Mouse (Mus musculus) midbrain, embryonic 12.5 days (tissue): ENCODE data around the gene Nup93. TPM values are rescaled to one million over a fixed set of nuclear protein-coding genes. Genes with fewer than 3 reads are reported as not detected.
A peak's percentile ranks its signal among the peaks of the same experiment; 100 is the strongest.

Experiments
- ATAC-seq: fragments of 200-750 bp; cut with Nextera tagmentation; 2 replicates; pipeline ENCODE4 v1.8.0; 2017; ENCODE audit warnings: low read depth, moderate TSS enrichment, moderate library complexity; ENCODE audit not compliant: low FRiP score
- H3K27ac ChIP-seq: fragments of 300-500 bp; sonication (generic); replicated peaks from 2 replicates; pipeline ENCODE4 v1.5.1; 2016; ENCODE audit warnings: mild to moderate bottlenecking
- H3K27me3 ChIP-seq: fragments of 300-500 bp; sonication (generic); 2 replicates; pipeline ENCODE4 v1.6.1; 2016; ENCODE audit warnings: mild to moderate bottlenecking
- H3K36me3 ChIP-seq: fragments of 300-500 bp; sonication (generic); 2 replicates; pipeline ENCODE4 v1.6.1; 2016
- H3K4me1 ChIP-seq: fragments of 300-500 bp; sonication (generic); 2 replicates; pipeline ENCODE4 v1.6.1; 2016
- H3K4me2 ChIP-seq: fragments of 300-500 bp; sonication (generic); replicated peaks from 2 replicates; pipeline ENCODE4 v1.6.1; 2016; ENCODE audit warnings: mild to moderate bottlenecking, moderate library complexity
- H3K4me3 ChIP-seq: fragments of 300-500 bp; sonication (generic); 2 replicates; pipeline ENCODE4 v1.5.1; 2016; ENCODE audit warnings: mild to moderate bottlenecking
- H3K9ac ChIP-seq: fragments of 300-500 bp; sonication (generic); replicated peaks from 2 replicates; pipeline ENCODE4 v1.6.1; 2016; ENCODE audit warnings: mild to moderate bottlenecking, moderate library complexity
- H3K9me3 ChIP-seq: fragments of 300-500 bp; sonication (generic); 2 replicates; pipeline ENCODE4 v1.6.1; 2016; ENCODE audit warnings: mild to moderate bottlenecking
- WGBS: fragments of 180-500 bp; shearing (Covaris S2); methylation state at CpG from one replicate; pipeline ENCODE4 v1.1.7; 2016; 5-methylcytosine and 5-hydroxymethylcytosine counted together
- polyA plus RNA-seq: library from polyadenylated mRNA; unstranded; fragments of >200 nt; fragmentation: Nextera tagmentation; extraction: Ambion mirVana; gene quantifications from 2 replicates; pipeline ENCODE4 v1.2.1, GENCODE M21; 2016

Nup93 gene
- polyA plus RNA-seq, 1 experiment from 2014 or later = 96.7 TPM

- H3K27me3 ChIP-seq = peaks cover 47% of the 10 kb centered on the region
- peaks cover 18% of the 10 kb centered on the region; the same call in 1 of the 2 replicates for H3K4me1 ChIP-seq
- peak overlapping the region; percentile 50 for H3K4me2 ChIP-seq
- no peak for ATAC-seq
- H3K4me3 ChIP-seq = peak overlapping the region; percentile 26
- H3K36me3 ChIP-seq = no peaks in the 10 kb centered on the region
- H3K27ac ChIP-seq = no peak overlapping the region
- 30% methylated on average over 21 of the region's 21 CpGs for WGBS
- no peak overlapping the region for H3K9ac ChIP-seq
- H3K9me3 ChIP-seq = no peaks in the 10 kb centered on the region
These were observed 23.2 kb upstream of the Nup93 start for GRCm38 (mm10) chr8:94191101-94191691.

DNA sequence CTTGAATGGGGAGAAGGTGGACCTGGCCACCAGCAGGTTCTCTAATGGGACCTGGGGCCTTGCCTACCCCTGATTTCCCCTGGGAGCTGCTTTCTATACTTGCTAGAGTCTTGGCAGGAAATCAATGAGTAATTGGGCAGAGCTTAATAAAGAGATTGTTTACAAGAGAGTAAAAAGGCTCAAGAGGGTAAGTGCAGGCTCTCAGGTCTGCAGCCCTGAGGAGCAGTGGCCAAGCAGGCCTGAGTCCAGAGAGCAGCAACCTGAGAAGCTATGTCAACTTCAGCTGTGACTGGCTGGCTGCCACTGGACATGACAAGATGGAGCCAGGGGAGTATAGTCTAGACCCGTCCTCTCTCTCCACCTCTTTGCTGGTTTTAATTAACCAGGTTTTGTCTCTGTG, 21.4 kb upstream of the Nup93 start:
- H3K4me1 ChIP-seq = 0 out of 2 replicates have a peak, but pooled peaks cover 4% of the 10 kb centered on the region
- no peaks in the 10 kb centered on the region for H3K36me3 ChIP-seq
- H3K27ac ChIP-seq = no peak overlapping the region
- no peak overlapping the region for H3K9ac ChIP-seq
- H3K4me2 ChIP-seq = no peak overlapping the region
- peaks cover 29% of the 10 kb centered on the region for H3K27me3 ChIP-seq
- H3K9me3 ChIP-seq = no peaks in the 10 kb centered on the region
- H3K4me3 ChIP-seq = no peak overlapping the region
- ATAC-seq = no peak
- WGBS = 56% methylated on average over 1 of the region's 1 CpGs

DNA sequence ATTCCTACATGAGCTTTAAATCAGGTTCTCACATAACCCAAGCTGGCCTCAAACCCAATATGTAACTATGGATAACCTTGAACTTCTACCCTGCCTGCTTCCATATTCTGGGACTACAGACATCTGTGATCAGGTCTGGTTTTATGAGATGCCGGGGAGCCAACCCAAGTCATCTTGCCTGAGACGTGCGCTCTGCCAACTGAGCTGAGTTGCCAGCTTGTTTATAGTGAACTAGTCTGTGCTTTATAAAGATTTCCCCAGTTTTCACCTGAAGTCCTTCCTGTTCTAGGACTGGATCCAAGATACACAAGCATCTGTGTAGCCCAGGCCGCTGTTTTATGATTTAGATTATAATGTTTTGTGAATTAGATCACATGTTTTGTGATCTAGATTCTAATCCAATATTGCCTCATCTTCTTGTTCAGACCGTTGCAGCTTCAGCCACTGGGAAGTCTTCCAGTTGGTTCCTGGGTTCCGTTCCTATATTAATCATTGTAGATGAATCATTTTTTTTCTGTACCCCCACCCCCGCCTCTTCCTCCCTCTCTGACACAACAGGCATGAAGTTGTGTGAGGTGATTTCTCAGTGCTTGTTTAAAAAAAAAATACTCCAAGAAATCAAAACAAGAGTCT, 19.7 kb upstream of the Nup93 start:
- no peak overlapping the region for H3K9ac ChIP-seq
- no peak for ATAC-seq
- no peaks in the 10 kb centered on the region for H3K36me3 ChIP-seq
- H3K4me1 ChIP-seq = 0 out of 2 replicates have a peak, but pooled peaks cover 4% of the 10 kb centered on the region
- no peak overlapping the region for H3K4me3 ChIP-seq
- H3K9me3 ChIP-seq = no peaks in the 10 kb centered on the region
- WGBS = 89% methylated on average over 7 of the region's 7 CpGs
- no peak overlapping the region for H3K4me2 ChIP-seq
- peaks cover 15% of the 10 kb centered on the region; the same call in 1 of the 2 replicates for H3K27me3 ChIP-seq
- H3K27ac ChIP-seq = no peak overlapping the region

DNA sequence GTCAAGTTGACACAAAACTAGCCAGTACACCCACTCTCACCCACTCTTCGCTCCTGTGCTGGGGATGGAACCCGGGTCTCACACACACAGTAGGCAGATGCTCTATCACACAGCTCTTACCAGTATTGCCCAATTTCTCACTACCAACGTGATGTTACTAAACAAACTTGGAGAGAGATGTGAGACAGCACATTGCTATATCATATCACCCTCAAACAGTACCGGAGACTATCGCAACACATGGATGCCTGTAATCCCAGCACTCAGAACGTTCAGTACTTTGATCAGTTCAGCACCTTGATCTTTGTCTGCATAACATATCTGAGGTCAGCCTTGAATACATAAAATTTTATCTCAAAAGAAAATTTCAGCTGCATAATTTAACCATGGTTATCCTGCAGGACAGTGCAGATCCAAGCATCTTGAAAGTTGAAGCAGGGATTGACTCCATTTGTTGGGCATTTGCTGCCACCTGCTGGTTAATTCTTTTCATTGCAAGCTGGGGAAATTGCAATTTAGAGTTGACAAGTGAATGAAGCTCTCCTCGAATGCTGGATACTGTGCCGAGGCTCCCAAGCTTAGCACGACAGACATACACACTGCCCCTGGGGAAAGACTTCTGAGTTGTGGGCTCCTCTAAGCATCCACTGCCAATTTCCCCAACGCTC, 15.0 kb upstream of the Nup93 start:
- H3K36me3 ChIP-seq = no peaks in the 10 kb centered on the region
- H3K4me1 ChIP-seq = no peaks in the 10 kb centered on the region
- no peak overlapping the region for H3K4me2 ChIP-seq
- 0 out of 2 replicates have a peak, but pooled peaks have one; percentile 34 for ATAC-seq
- H3K9ac ChIP-seq = no peak overlapping the region
- H3K27ac ChIP-seq = no peak overlapping the region
- H3K9me3 ChIP-seq = no peaks in the 10 kb centered on the region
- H3K27me3 ChIP-seq = no peaks in the 10 kb centered on the region
- 46% methylated on average over 10 of the region's 10 CpGs for WGBS
- H3K4me3 ChIP-seq = no peak overlapping the region

GRCm38 (mm10) chr8:94204043-94204442, 10.3 kb upstream of the Nup93 start:
- no peaks in the 10 kb centered on the region for H3K27me3 ChIP-seq
- H3K4me3 ChIP-seq = no peak overlapping the region
- H3K4me1 ChIP-seq = no peaks in the 10 kb centered on the region
- ATAC-seq = no peak
- WGBS = 69% methylated on average over 3 of the region's 3 CpGs
- H3K36me3 ChIP-seq = no peaks in the 10 kb centered on the region
- no peak overlapping the region for H3K4me2 ChIP-seq
- no peak overlapping the region for H3K9ac ChIP-seq
- no peak overlapping the region for H3K27ac ChIP-seq
- no peaks in the 10 kb centered on the region for H3K9me3 ChIP-seq

DNA sequence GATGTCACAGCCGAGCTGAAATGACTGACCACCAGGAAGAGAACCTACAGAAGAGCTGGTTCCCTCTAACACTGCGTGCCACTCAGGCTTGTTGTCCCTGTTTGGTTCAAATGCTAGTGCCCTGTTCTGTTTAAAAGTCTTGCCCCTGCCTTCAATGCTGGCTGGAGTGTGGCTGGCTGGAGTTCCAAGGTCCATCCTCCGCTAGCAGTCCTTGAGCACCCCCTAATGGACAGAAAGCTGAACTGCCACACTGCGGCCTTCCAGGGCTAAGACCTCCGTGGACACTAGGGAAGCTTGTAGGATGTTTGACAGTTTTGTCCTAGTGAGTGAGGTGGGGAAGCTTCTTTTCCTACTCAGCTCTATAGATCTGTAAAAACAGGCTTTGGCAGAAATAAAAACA, 8.6 kb upstream of the Nup93 start:
- no peaks in the 10 kb centered on the region for H3K4me1 ChIP-seq
- 0 out of 2 replicates have a peak, but pooled peaks have one; percentile 9 for ATAC-seq
- H3K9ac ChIP-seq = no peak overlapping the region
- no peaks in the 10 kb centered on the region for H3K27me3 ChIP-seq
- no peak overlapping the region for H3K4me2 ChIP-seq
- no peaks in the 10 kb centered on the region for H3K9me3 ChIP-seq
- no peak overlapping the region for H3K4me3 ChIP-seq
- H3K36me3 ChIP-seq = no peaks in the 10 kb centered on the region
- H3K27ac ChIP-seq = no peak overlapping the region
- WGBS = 18% methylated on average over 5 of the region's 5 CpGs

DNA sequence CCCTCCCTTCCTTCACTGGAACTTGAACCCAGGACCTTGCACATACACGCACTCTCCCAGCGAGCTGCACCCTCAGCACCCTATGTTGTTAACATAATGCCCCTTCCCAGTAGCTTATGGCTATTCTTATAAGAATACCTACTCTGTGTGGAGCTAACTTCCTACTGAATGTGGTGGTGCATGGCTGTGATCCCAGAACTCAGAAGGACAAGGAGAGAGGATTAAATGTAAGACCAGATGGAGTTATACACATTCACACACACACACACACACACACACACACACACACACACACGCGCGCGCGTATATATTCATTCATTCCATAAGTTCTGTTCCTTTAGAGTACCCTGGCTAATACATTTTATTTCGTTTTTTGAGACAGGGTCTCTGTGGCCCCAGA, 8.1 kb upstream of the Nup93 start:
- H3K9ac ChIP-seq = no peak overlapping the region
- no peak overlapping the region for H3K27ac ChIP-seq
- WGBS = 81% methylated on average over 8 of the region's 8 CpGs
- 0 out of 2 replicates have a peak, but pooled peaks have one; percentile 12 for ATAC-seq
- H3K4me2 ChIP-seq = no peak overlapping the region
- H3K27me3 ChIP-seq = no peaks in the 10 kb centered on the region
- no peak overlapping the region for H3K4me3 ChIP-seq
- H3K4me1 ChIP-seq = no peaks in the 10 kb centered on the region
- H3K9me3 ChIP-seq = no peaks in the 10 kb centered on the region
- H3K36me3 ChIP-seq = no peaks in the 10 kb centered on the region

- Histone ChIP-seq H3K4me3 (no peak overlapping the region), H3K27ac (no peak overlapping the region), H3K36me3 (no peaks in the 10 kb centered on the region), H3K9ac (no peak overlapping the region), H3K4me2 (no peak overlapping the region), H3K27me3 (no peaks in the 10 kb centered on the region), H3K4me1 (no peaks in the 10 kb centered on the region), H3K9me3 (no peaks in the 10 kb centered on the region)
- no peak for ATAC-seq
- 78% methylated on average over 2 of the region's 2 CpGs for WGBS
These were observed 6.9 kb upstream of the Nup93 start for GRCm38 (mm10) chr8:94207491-94207890.

DNA sequence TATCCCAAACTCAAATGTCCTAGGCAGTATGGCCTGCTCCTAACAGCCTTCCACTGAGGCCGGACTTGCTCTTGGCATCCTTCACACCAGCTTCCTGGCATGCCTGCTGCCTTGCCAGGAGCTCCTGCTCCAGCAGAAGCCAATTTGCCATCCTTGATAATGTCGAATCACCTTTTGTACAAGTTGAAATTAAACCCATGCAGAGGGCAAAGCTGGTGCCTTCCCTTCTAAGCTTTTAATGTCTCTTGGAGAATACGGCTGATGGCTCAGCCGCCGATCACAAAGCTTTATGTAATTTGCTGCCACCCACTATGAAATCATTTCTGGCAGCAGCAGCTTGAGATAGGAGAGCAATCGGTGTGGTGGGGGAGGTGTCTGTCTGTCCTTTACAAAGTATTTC, 4.7 kb upstream of the Nup93 start:
- Histone ChIP-seq H3K27ac (no peak overlapping the region), H3K4me2 (no peak overlapping the region), H3K9me3 (no peaks in the 10 kb centered on the region), H3K4me1 (peaks cover 5% of the 10 kb centered on the region; the same call in 1 of the 2 replicates), H3K36me3 (no peaks in the 10 kb centered on the region), H3K9ac (no peak overlapping the region), H3K4me3 (no peak overlapping the region), H3K27me3 (no peaks in the 10 kb centered on the region)
- WGBS = 81% methylated on average over 6 of the region's 6 CpGs
- no peak for ATAC-seq

- Histone ChIP-seq H3K9ac (no peak overlapping the region), H3K9me3 (no peaks in the 10 kb centered on the region), H3K27me3 (no peaks in the 10 kb centered on the region), H3K27ac (no peak overlapping the region), H3K4me2 (no peak overlapping the region), H3K4me1 (peaks cover 9% of the 10 kb centered on the region), H3K36me3 (no peaks in the 10 kb centered on the region), H3K4me3 (no peak overlapping the region)
- 72% methylated on average over 3 of the region's 3 CpGs for WGBS
- ATAC-seq = no peak
These were observed 4.1 kb upstream of the Nup93 start for GRCm38 (mm10) chr8:94210225-94210624.

- no peaks in the 10 kb centered on the region for H3K27me3 ChIP-seq
- ATAC-seq = no peak
- 64% methylated on average over 6 of the region's 6 CpGs for WGBS
- H3K9me3 ChIP-seq = no peaks in the 10 kb centered on the region
- no peak overlapping the region for H3K9ac ChIP-seq
- no peak overlapping the region for H3K27ac ChIP-seq
- no peaks in the 10 kb centered on the region for H3K36me3 ChIP-seq
- H3K4me3 ChIP-seq = peak overlapping the region; percentile 85
- H3K4me2 ChIP-seq = peak overlapping the region; percentile 80
- H3K4me1 ChIP-seq = peaks cover 23% of the 10 kb centered on the region
These were observed 545 bp upstream of the Nup93 start for GRCm38 (mm10) chr8:94213819-94214218.

GRCm38 (mm10) chr8:94227381-94227939, 13.1 kb downstream of the Nup93 start:
- Histone ChIP-seq H3K4me1 (no peaks in the 10 kb centered on the region), H3K4me3 (no peak overlapping the region), H3K36me3 (peaks cover 15% of the 10 kb centered on the region), H3K9me3 (no peaks in the 10 kb centered on the region), H3K4me2 (no peak overlapping the region), H3K27me3 (no peaks in the 10 kb centered on the region), H3K9ac (no peak overlapping the region), H3K27ac (no peak overlapping the region)
- no peak for ATAC-seq
- 93% methylated on average over 7 of the region's 7 CpGs for WGBS
